ENCODE assay signal across 9 mouse cellular contexts in the genomic region with DNA sequence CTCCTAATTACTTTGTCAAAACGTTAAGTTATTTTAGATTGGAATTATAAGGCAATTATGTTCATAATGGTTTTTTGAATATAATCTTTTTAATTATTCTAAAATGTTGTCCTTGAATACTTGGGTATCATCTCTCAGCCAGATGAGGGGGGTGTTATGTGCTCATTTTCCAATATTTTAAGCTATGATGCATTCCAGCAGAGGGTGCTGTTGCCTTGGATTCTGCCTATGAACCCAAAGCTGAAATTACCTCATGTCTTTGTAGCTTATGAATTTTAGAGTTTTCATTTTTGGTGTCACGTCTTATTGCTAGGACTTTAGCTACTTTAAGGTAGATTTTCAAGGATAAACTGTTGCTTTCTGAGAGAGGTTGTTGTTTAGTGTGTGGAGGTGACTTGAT. TPM values are rescaled to one million over a fixed set of nuclear protein-coding genes. Genes with fewer than 3 reads are reported as not detected.
A peak's percentile ranks its signal among the peaks of the same experiment; 100 is the strongest.
DNase-seq lines count a peak whose midpoint lies in the region; ATAC-seq and TF ChIP-seq lines count a peak whose summit lies in the region.
"Had no signal": no experiment of that assay in that cellular context is flagged by ENCODE, and none has a peak within 500 bp of the region (broad histone marks: within the 10 kb centered on the region; RNA-seq: fewer than 3 reads in every experiment).

No protein-coding gene starts in this region.

- peak; percentile 23 to 76 for DNase-seq in adrenal gland, adult (ENCODE audit: inconsistent age in 2 of 2, low spot score in 1 of 2)
- DNase-seq in adrenal gland, adult 8-10 months = no peak
- peak; percentile 91 for DNase-seq in midbrain, embryonic 11.5 days (ENCODE audit: low spot score, missing footprints)
- peak; percentile 51 for DNase-seq in brain, embryonic 18.5 days (ENCODE audit: low read depth, low spot score)
- peak; percentile 39 for DNase-seq in heart, postnatal 0 days (ENCODE audit: low spot score)
- DNase-seq in limb, embryonic 14.5 days (ENCODE audit: low spot score) = peak; percentile 78
- DNase-seq in thymus, postnatal 14 days = peak; percentile 42

- WGBS in midbrain, embryonic 11.5 days = 79% methylated on average over 2 of the region's 2 CpGs
- WGBS in midbrain, embryonic 15.5 days = 67% methylated on average over 2 of the region's 2 CpGs
- WGBS in heart, postnatal 0 days = 50% methylated on average over 2 of the region's 2 CpGs
- 60% methylated on average over 2 of the region's 2 CpGs for WGBS in limb, embryonic 14.5 days

- TF ChIP-seq EP300 in heart, postnatal 0 days (IDR thresholded peaks at IDR 0.05; ENCODE audit: low read depth) = no peak

- no peaks in the 10 kb centered on the region for H3K27me3 ChIP-seq in midbrain, embryonic 11.5 days (ENCODE audit: control insufficient read depth, insufficient read depth, low read length)
- H3K27me3 ChIP-seq in midbrain, embryonic 15.5 days (replicated peaks) = no peaks in the 10 kb centered on the region
- H3K27me3 ChIP-seq in heart, postnatal 0 days (ENCODE audit: control insufficient read depth, insufficient read depth, low read length) = no peaks in the 10 kb centered on the region
- no peaks in the 10 kb centered on the region for H3K27me3 ChIP-seq in limb, embryonic 14.5 days (ENCODE audit: control insufficient read depth, insufficient read depth, low read length)
- H3K27me3 ChIP-seq: heart, embryonic 13.5 days had no signal

- no peak for TF ChIP-seq POLR2A in limb, embryonic 14.5 days (IDR thresholded peaks at IDR 0.05; ENCODE audit: borderline replicate concordance, extremely low read depth, insufficient read depth, insufficient read length)

- H3K9me3 ChIP-seq in midbrain, embryonic 11.5 days (ENCODE audit: control insufficient read depth, low read length) = no peaks in the 10 kb centered on the region
- no peaks in the 10 kb centered on the region for H3K9me3 ChIP-seq in midbrain, embryonic 15.5 days
- H3K9me3 ChIP-seq in heart, postnatal 0 days (replicated peaks; ENCODE audit: control insufficient read depth, low read length) = no peaks in the 10 kb centered on the region
- no peaks in the 10 kb centered on the region for H3K9me3 ChIP-seq in limb, embryonic 14.5 days (ENCODE audit: control insufficient read depth, low read length)
- H3K9me3 ChIP-seq: heart, embryonic 13.5 days had no signal

- no peak overlapping the region for H3K9ac ChIP-seq in midbrain, embryonic 11.5 days (ENCODE audit: low read length)
- H3K9ac ChIP-seq in midbrain, embryonic 15.5 days = no peak overlapping the region
- no peak overlapping the region for H3K9ac ChIP-seq in heart, postnatal 0 days (replicated peaks; ENCODE audit: low read depth, low read length)
- H3K9ac ChIP-seq in limb, embryonic 14.5 days (ENCODE audit: low read depth, low read length, severe bottlenecking) = no peak overlapping the region
- H3K9ac ChIP-seq: heart, embryonic 13.5 days had no signal

- H3K4me3 ChIP-seq in midbrain, embryonic 11.5 days (ENCODE audit: low read depth, low read length) = no peak overlapping the region
- no peak overlapping the region for H3K4me3 ChIP-seq in midbrain, embryonic 15.5 days
- no peak overlapping the region for H3K4me3 ChIP-seq in heart, postnatal 0 days (ENCODE audit: low read depth, low read length)
- H3K4me3 ChIP-seq in limb, embryonic 14.5 days (replicated peaks; ENCODE audit: low read length) = no peak overlapping the region
- H3K4me3 ChIP-seq: heart, embryonic 13.5 days had no signal

- no peaks in the 10 kb centered on the region for H3K36me3 ChIP-seq in midbrain, embryonic 11.5 days (ENCODE audit: control insufficient read depth, insufficient read depth, low read length)
- no peaks in the 10 kb centered on the region for H3K36me3 ChIP-seq in midbrain, embryonic 15.5 days (replicated peaks)
- peaks cover 16% of the 10 kb centered on the region; the same call in 1 of the 2 replicates for H3K36me3 ChIP-seq in heart, postnatal 0 days (replicated peaks; ENCODE audit: control insufficient read depth, insufficient read depth, low read length)
- H3K36me3 ChIP-seq in limb, embryonic 14.5 days (ENCODE audit: control insufficient read depth, insufficient read depth, low read length) = peaks cover 42% of the 10 kb centered on the region

- no peaks in the 10 kb centered on the region for H3K4me1 ChIP-seq in midbrain, embryonic 11.5 days (ENCODE audit: control insufficient read depth, insufficient read depth, low read length)
- no peaks in the 10 kb centered on the region for H3K4me1 ChIP-seq in midbrain, embryonic 15.5 days
- no peaks in the 10 kb centered on the region for H3K4me1 ChIP-seq in heart, postnatal 0 days (ENCODE audit: control insufficient read depth, insufficient read depth)
- no peaks in the 10 kb centered on the region for H3K4me1 ChIP-seq in limb, embryonic 14.5 days (ENCODE audit: control insufficient read depth, insufficient read depth, low read length)
- H3K4me1 ChIP-seq: heart, embryonic 13.5 days had no signal

- TF ChIP-seq CTCF in heart, postnatal 0 days (IDR thresholded peaks at IDR 0.05; ENCODE audit: low read depth) = peak; percentile 75

- no peak for ATAC-seq in midbrain, embryonic 11.5 days (ENCODE audit: low FRiP score)
- ATAC-seq in midbrain, embryonic 15.5 days (replicated peaks) = no peak
- no peak for ATAC-seq in heart, postnatal 0 days (ENCODE audit: insufficient read depth, low read depth)
- ATAC-seq in limb, embryonic 14.5 days (ENCODE audit: low FRiP score, low read depth) = no peak

- H3K4me2 ChIP-seq in midbrain, embryonic 11.5 days = no peak overlapping the region
- H3K4me2 ChIP-seq in midbrain, embryonic 15.5 days = no peak overlapping the region
- H3K4me2 ChIP-seq in heart, postnatal 0 days (ENCODE audit: low read depth, low read length) = no peak overlapping the region
- H3K4me2 ChIP-seq in limb, embryonic 14.5 days (replicated peaks; ENCODE audit: low read depth, low read length, severe bottlenecking) = no peak overlapping the region
- H3K4me2 ChIP-seq: heart, embryonic 13.5 days had no signal

- no peak overlapping the region for H3K27ac ChIP-seq in midbrain, embryonic 11.5 days (ENCODE audit: low read depth, low read length)
- H3K27ac ChIP-seq in midbrain, embryonic 15.5 days = no peak overlapping the region
- H3K27ac ChIP-seq in heart, postnatal 0 days (ENCODE audit: low read depth) = no peak overlapping the region
- no peak overlapping the region for H3K27ac ChIP-seq in limb, embryonic 14.5 days (replicated peaks; ENCODE audit: low read depth, low read length)
- H3K27ac ChIP-seq: heart, embryonic 13.5 days had no signal

RNA-seq across cellular contexts. Expression of a gene that starts 44.2 kb away (rescaled TPM):
- 10 to 100 TPM; 27.7 to 33.6 (median 30.5) TPM for total RNA-seq in adrenal gland, adult 8-10 months (2022)
- 5.6 and 6.4 TPM in 2 replicates for polyA plus RNA-seq in midbrain, embryonic 11.5 days (2014; fragmentation: Nextera tagmentation; extraction: Ambion mirVana)
- 9.4 and 9.8 TPM in 2 replicates for polyA plus RNA-seq in midbrain, embryonic 15.5 days (2015; fragmentation: Nextera tagmentation; extraction: Ambion mirVana)
- total RNA-seq in heart, postnatal 0 days (2014; rRNA removed; ENCODE audit: low replicate concordance) = 16.9 and 21.2 TPM in 2 replicates
- 1.4 and 1.7 TPM in 2 replicates for polyA plus RNA-seq in heart, postnatal 0 days (2015; fragmentation: Nextera tagmentation; extraction: Ambion mirVana)
- polyA plus RNA-seq in limb, embryonic 14.5 days (2012; rRNA removed) = 19.0 and 19.9 TPM in 2 replicates
- polyA plus RNA-seq in limb, embryonic 14.5 days (2014; fragmentation: Nextera tagmentation; extraction: Ambion mirVana) = 7.7 and 10.2 TPM in 2 replicates
